Comparison of ENCODE assay signal across 8 mouse cellular contexts in the genomic region with DNA sequence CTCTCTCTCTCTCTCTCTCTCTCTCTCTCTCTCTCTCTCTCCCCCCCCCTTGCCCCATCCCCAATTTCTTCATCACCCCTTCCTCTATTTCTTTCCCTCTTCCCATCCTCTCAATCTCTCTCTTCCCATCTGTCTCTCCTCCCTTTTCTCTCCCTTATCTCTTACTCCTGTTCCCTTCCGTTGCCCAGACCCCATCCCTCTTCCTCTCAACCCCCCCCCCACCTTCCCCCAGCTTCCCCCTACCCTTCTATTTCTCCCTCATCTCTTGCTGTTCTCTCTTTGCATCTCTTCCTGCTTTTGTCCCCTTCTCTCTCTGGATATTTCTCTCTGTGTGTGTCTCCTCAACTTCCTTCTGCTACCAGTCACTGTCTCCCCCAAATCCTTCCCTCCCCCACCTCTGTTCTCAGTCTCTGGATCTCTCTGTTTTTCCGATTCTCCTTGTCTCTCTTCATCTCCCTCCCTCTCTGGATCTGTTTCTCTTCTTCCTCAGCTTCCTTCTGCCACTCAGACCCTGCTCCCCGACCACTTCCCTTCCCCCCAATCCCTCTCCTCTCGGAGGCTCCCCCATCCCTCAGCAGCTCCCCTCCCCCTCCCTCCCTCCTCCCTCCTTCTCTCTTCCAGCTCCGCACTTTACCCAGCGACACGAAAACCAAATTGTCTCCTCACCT. TPM values are rescaled to one million over a fixed set of nuclear protein-coding genes. Genes with fewer than 3 reads are reported as not detected.
DNase-seq lines count a peak whose midpoint lies in the region; ATAC-seq and TF ChIP-seq lines count a peak whose summit lies in the region.

A gene (plus strand): TSS at position 271 of the 668 bp plus-strand sequence.

- H3K4me1 ChIP-seq in kidney, adult 2 months (ENCODE audit: control insufficient read depth, insufficient read depth, low read length), result 0 out of 2 replicates have a peak, but pooled peaks cover 3% of the 10 kb centered on the region
- H3K4me1 ChIP-seq in embryonic facial prominence, embryonic 10.5 days, result peaks cover 45% of the 10 kb centered on the region
- H3K4me1 ChIP-seq in hindbrain, embryonic 15.5 days (replicated peaks), result peaks cover 50% of the 10 kb centered on the region
- H3K4me1 ChIP-seq in midbrain, embryonic 14.5 days (ENCODE audit: control insufficient read depth, insufficient read depth, low read length), result peaks cover 38% of the 10 kb centered on the region

- 2% methylated on average over 7 of the region's 7 CpGs for WGBS in kidney, adult 2 months
- WGBS in embryonic facial prominence, embryonic 10.5 days, result under 1% methylated on average over 7 of the region's 7 CpGs
- 0% methylated on average over 7 of the region's 7 CpGs for WGBS in hindbrain, embryonic 15.5 days
- WGBS in midbrain, embryonic 14.5 days, result 0% methylated on average over 7 of the region's 7 CpGs

- H3K4me2 ChIP-seq in hindbrain, embryonic 15.5 days, result peak within 1 kb of the TSS; percentile 88
- H3K4me2 ChIP-seq in midbrain, embryonic 14.5 days (ENCODE audit: low read length), result peak within 1 kb of the TSS; percentile 79

- DNase-seq in kidney, adult 2 months, result no peak
- DNase-seq in kidney, postnatal 10 days, result no peak
- peak; percentile 60 for DNase-seq in embryonic facial prominence, embryonic 10.5 days (ENCODE audit: low spot score)
- DNase-seq in midbrain, embryonic 14.5 days, result peak; percentile 79
- DNase-seq in frontal cortex, postnatal 10 days (ENCODE audit: low spot score in 2 of 2), result no peak
- DNase-seq in thymus, adult 18-20 months, result no peak

- H3K27ac ChIP-seq in kidney, adult 2 months (ENCODE audit: insufficient read depth, low read depth, low read length), result no peak within 1 kb of the TSS
- peak within 1 kb of the TSS; percentile 82 for H3K27ac ChIP-seq in embryonic facial prominence, embryonic 10.5 days (replicated peaks)
- peak within 1 kb of the TSS; percentile 69 for H3K27ac ChIP-seq in hindbrain, embryonic 15.5 days (replicated peaks)
- H3K27ac ChIP-seq in midbrain, embryonic 14.5 days (replicated peaks; ENCODE audit: low read depth, low read length), result peak within 1 kb of the TSS; percentile 75

- no peak for TF ChIP-seq POLR2A in kidney, adult 2 months (IDR thresholded peaks at IDR 0.05; ENCODE audit: low read depth, low read length)

- peak within 1 kb of the TSS; percentile 62 for H3K9ac ChIP-seq in hindbrain, embryonic 15.5 days
- H3K9ac ChIP-seq in midbrain, embryonic 14.5 days (replicated peaks; ENCODE audit: low read length), result peak within 1 kb of the TSS; percentile 60

- H3K4me3 ChIP-seq in kidney, adult 2 months (ENCODE audit: insufficient read depth, low read depth, low read length), result peak within 1 kb of the TSS; percentile 1; the same call in 1 of the 2 replicates
- H3K4me3 ChIP-seq in embryonic facial prominence, embryonic 10.5 days, result peak within 1 kb of the TSS; percentile 57
- H3K4me3 ChIP-seq in hindbrain, embryonic 15.5 days, result peak within 1 kb of the TSS; percentile 57
- H3K4me3 ChIP-seq in midbrain, embryonic 14.5 days (replicated peaks; ENCODE audit: low read depth, low read length), result peak within 1 kb of the TSS; percentile 53

- no peaks in the 10 kb centered on the region for H3K27me3 ChIP-seq in kidney, adult 2 months (replicated peaks; ENCODE audit: control insufficient read depth, insufficient read depth, low read length)
- no peaks in the 10 kb centered on the region; the same call in 1 of the 2 replicates for H3K27me3 ChIP-seq in embryonic facial prominence, embryonic 10.5 days (replicated peaks; ENCODE audit: low read depth, poor library complexity, severe bottlenecking)
- no peaks in the 10 kb centered on the region for H3K27me3 ChIP-seq in hindbrain, embryonic 15.5 days
- H3K27me3 ChIP-seq in midbrain, embryonic 14.5 days (ENCODE audit: control insufficient read depth, insufficient read depth, low read length), result no peaks in the 10 kb centered on the region

- TF ChIP-seq CTCF in kidney, adult 2 months (conservative IDR thresholded peaks at IDR 0.05; ENCODE audit: insufficient read depth, insufficient read length, low read depth, low read length), result no peak

- ATAC-seq in hindbrain, embryonic 15.5 days (ENCODE audit: low FRiP score, low read depth), result peak; percentile 50
- peak; percentile 29; the same call in 1 of the 2 replicates for ATAC-seq in midbrain, embryonic 14.5 days (ENCODE audit: low FRiP score, low TSS enrichment)
- ATAC-seq in erythroblast, adult 5-6 weeks (replicated peaks; ENCODE audit: low FRiP score, poor library complexity, severe bottlenecking), result no peak

- no peaks in the 10 kb centered on the region for H3K9me3 ChIP-seq in embryonic facial prominence, embryonic 10.5 days
- H3K9me3 ChIP-seq in hindbrain, embryonic 15.5 days, result no peaks in the 10 kb centered on the region
- no peaks in the 10 kb centered on the region for H3K9me3 ChIP-seq in midbrain, embryonic 14.5 days (ENCODE audit: control insufficient read depth, low read length)

- no peaks in the 10 kb centered on the region for H3K36me3 ChIP-seq in kidney, adult 2 months (ENCODE audit: control insufficient read depth, insufficient read depth, low read length)
- H3K36me3 ChIP-seq in embryonic facial prominence, embryonic 10.5 days (replicated peaks), result peaks cover 17% of the 10 kb centered on the region
- 0 out of 2 replicates have a peak, but pooled peaks cover 10% of the 10 kb centered on the region for H3K36me3 ChIP-seq in hindbrain, embryonic 15.5 days
- H3K36me3 ChIP-seq in midbrain, embryonic 14.5 days (ENCODE audit: control insufficient read depth, insufficient read depth, low read length), result peaks cover 12% of the 10 kb centered on the region

RNA-seq across cellular contexts. Expression of the gene that starts here (rescaled TPM):
- polyA plus RNA-seq in kidney, adult 2 months (2012; rRNA removed), result 0.11 TPM in 1 of 2 replicates, not detected in the other
- 8.5 and 11.4 TPM in 2 replicates for polyA plus RNA-seq in embryonic facial prominence, embryonic 10.5 days (2016; fragmentation: Nextera tagmentation; extraction: Ambion mirVana)
- 11.5 and 14.6 TPM in 2 replicates for polyA plus RNA-seq in hindbrain, embryonic 15.5 days (2015; fragmentation: Nextera tagmentation; extraction: Ambion mirVana)
- polyA plus RNA-seq in midbrain, embryonic 14.5 days (2014; fragmentation: Nextera tagmentation; extraction: Ambion mirVana), result 12.5 and 12.8 TPM in 2 replicates
- total RNA-seq in erythroblast, adult 5-6 weeks (2015; ENCODE audit: low replicate concordance), result not detected in 2 replicates
- total RNA-seq in erythroblast, adult 5-6 weeks (2017; ENCODE audit: low replicate concordance), result not detected in 2 replicates

Comparison
In these comparisons a context has a peak if more than half of its experiments do, and no peak if none do; other contexts are left out.
1. DNase-seq: peak in embryonic facial prominence, embryonic 10.5 days (single experiment) and midbrain, embryonic 14.5 days (single experiment); none in kidney, adult 2 months (single experiment), kidney, postnatal 10 days (single experiment), frontal cortex, postnatal 10 days (0 of 2) and thymus, adult 18-20 months (0 of 2).
2. H3K4me3 ChIP-seq: peak in every context shown above with its lines; median percentile 57 in embryonic facial prominence, embryonic 10.5 days; 57 in hindbrain, embryonic 15.5 days; 53 in midbrain, embryonic 14.5 days; 1 in kidney, adult 2 months.